Comparison of ENCODE assay signal across 9 mouse cellular contexts in genomic region chr5:103931924-103932323, GRCm38 (mm10). TPM values are rescaled to one million over a fixed set of nuclear protein-coding genes. Genes with fewer than 3 reads are reported as not detected.
DNase-seq lines count a peak whose midpoint lies in the region; TF ChIP-seq lines count a peak whose summit lies in the region.
"Not testable (repeated sequence)": the region's sequence is repeated elsewhere in the genome, so short reads cannot be mapped to it uniquely, and the experiment has no call there.
"Had no signal": no experiment of that assay in that cellular context is flagged by ENCODE, and none has a peak within 500 bp of the region (broad histone marks: within the 10 kb centered on the region; RNA-seq: fewer than 3 reads in every experiment).

No protein-coding gene starts in this region.

- in situ Hi-C loops in ES-E14 (cut with MboI; ENCODE audit: low sequenced_read_pairs in 2 of 2, unreplicated experiment in 2 of 2): not testable (repeated sequence)

- not testable (repeated sequence) for H3K27ac ChIP-seq in ES-E14 (ENCODE audit: insufficient read depth, low read depth, low read length, poor library complexity, severe bottlenecking)

- not testable (repeated sequence) for H3K4me1 ChIP-seq in ES-E14 (ENCODE audit: control insufficient read depth in 2 of 2, insufficient read depth in 2 of 2, low read length in 2 of 2, poor library complexity in 1 of 2)

- not testable (repeated sequence) for H3K9me3 ChIP-seq in ES-E14 (ENCODE audit: control insufficient read depth, insufficient read depth, low read depth, low read length)

- DNase-seq in ES-CJ7 (ENCODE audit: low read depth, low spot score): peak; percentile 84
- not testable (repeated sequence) for DNase-seq in ES-E14 (ENCODE audit: low read depth, low spot score)
- DNase-seq in R1 (ENCODE audit: low read depth, low spot score): peak; percentile 82
- peak; percentile 80 for DNase-seq in ZHBTc4 (ENCODE audit: low read depth, low spot score)

- not testable (repeated sequence) for H3K36me3 ChIP-seq in ES-E14 (ENCODE audit: control insufficient read depth, insufficient read depth, low read length, poor library complexity, severe bottlenecking)

- not testable (repeated sequence) for H3K4me3 ChIP-seq in ES-E14 (ENCODE audit: insufficient read depth in 1 of 2, low read depth in 1 of 2, low read length in 2 of 2, poor library complexity in 1 of 2, severe bottlenecking in 1 of 2)

- not testable (repeated sequence) for H3K9ac ChIP-seq in ES-E14 (ENCODE audit: insufficient read depth, low read depth, low read length, poor library complexity, severe bottlenecking)

TF ChIP-seq in ES-E14, 5 proteins besides CTCF, POLR2A, EP300 and RAD21:
- TF ChIP-seq MAFK (IDR thresholded peaks at IDR 0.05; ENCODE audit: insufficient read depth, low read depth, low read length): peak; percentile 41; the same call in 1 of the 2 replicates

RNA-seq across cellular contexts. Expression of gene Klhl8, which starts 20.9 kb away (rescaled TPM):
- 12.0 and 16.7 TPM in 2 replicates for total RNA-seq in ES-E14 (2012; rRNA removed)

RNA-seq across cellular contexts. Expression of gene Hsd17b13, which starts 45.3 kb away (rescaled TPM):
- not detected in 2 replicates for total RNA-seq in ES-E14 (2012; rRNA removed)
- total RNA-seq: adrenal gland, adult 18-20 months; adrenal gland, adult 8-10 months; adrenal gland, postnatal 25 days; G1E; MEL had no signal
